Mouse (Mus musculus) erythroblast, embryonic 14.5 days (primary cell): Measurements from ENCODE around the gene Bri3bp.

Source experiments
- GATA1 ChIP-seq: IDR thresholded peaks from 2 replicates; pipeline ENCODE4 v1.6.1; 2012; ENCODE audit warnings: low read length, inconsistent platforms, mixed read lengths
- TAL1 ChIP-seq: IDR thresholded peaks from 3 replicates; pipeline ENCODE4 v1.6.1; 2012; ENCODE audit warnings: low read length, inconsistent platforms, mixed read lengths

DNA sequence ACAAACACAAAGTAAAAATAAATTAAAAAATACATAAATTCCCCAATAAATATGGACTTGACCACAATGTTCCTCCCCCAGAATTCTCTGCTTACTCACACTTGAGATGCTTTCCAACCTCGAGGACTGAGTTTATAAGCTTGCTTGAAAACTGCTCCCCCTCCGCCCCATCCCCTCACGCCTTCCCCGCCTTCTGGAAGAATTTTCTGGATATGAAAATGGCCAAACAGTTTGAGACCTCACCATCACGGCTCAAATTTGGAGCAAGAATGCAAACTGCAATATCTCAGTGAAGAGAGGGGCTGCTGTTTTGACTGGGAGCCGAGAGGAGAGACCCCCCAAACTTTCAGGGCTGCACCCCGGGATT, 36.8 kb upstream of the Bri3bp start:
- no peak for TF ChIP-seq TAL1
- no peak for TF ChIP-seq GATA1
